Mouse (Mus musculus): Measurements from ENCODE around the gene Mtx1.
"Not testable (repeated sequence)": the region's sequence is repeated elsewhere in the genome, so short reads cannot be mapped to it uniquely, and the experiment has no call there.

Mtx1 gene

DNA sequence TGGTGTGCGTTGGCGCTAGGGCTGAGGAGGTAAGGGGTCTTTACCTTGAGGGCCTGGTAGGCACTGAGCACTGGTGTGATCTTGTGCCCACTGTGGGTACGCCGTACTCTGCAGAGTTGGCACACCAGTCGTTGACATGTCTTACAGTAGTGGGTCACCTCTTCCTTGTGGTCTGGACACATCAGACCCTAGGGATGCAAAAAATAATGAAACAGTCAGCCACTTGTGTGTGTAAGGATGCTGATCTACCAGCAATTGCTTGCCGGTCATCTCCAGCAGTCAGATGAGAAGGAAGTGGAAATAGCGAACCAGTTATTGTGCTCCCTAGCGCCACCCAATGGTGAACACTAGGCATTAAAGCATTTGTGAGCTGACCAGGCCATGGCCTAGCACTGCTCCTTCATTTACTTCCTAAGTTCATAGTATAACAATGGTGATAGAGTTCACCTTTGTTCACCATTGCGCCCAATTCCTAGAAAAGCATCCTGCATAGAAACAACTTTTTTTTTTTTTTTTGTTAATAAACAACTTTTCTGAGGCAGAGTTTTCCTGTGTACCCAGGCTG, 15.5 kb upstream of the Mtx1 start:
- DNase-seq (ENCODE audit: low read depth, low spot score): peak; percentile 75

DNA sequence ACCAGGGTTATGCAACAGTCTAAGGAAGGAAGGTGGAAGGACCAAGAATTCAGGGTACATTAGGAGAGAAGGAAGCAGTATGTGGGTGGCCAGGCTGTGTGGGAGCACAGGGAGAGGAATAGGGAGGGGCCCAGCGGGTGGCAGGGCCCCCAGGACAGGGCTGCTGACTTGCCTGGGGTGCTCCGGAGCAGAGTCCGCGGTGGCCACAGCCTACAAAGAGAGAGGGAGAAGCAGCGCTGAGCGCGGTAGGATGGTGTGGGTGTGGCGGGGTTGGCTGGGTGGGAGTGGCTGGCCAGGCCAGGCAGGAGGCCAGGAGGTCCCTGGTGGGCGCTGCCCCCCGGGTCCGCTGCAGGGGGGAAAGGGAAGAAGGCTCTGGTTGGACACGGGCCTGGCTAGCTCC, 11.6 kb upstream of the Mtx1 start:
- no peak for DNase-seq (ENCODE audit: low read depth, low spot score)

DNA sequence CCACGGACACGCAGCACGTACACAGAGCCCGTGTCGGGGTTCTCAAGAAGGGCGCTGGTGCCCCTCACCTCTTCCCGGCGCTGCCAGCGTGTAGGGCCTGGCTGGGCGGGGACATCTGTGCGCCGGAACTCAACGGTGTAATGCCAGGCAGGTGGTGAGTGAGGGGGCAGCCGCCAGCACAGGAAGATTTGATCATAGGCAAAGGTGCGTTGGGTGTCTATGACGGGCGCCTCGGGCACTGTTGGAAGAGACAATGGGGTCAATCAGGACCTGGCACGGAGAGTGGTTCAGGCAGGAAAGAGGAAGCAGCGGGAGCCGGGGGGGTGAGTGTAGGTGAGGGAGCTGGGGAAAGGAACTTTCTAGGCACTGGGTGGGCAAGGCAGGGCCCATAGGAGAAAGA, 10.8 kb upstream of the Mtx1 start:
- DNase-seq (ENCODE audit: low read depth, low spot score): no peak

DNA sequence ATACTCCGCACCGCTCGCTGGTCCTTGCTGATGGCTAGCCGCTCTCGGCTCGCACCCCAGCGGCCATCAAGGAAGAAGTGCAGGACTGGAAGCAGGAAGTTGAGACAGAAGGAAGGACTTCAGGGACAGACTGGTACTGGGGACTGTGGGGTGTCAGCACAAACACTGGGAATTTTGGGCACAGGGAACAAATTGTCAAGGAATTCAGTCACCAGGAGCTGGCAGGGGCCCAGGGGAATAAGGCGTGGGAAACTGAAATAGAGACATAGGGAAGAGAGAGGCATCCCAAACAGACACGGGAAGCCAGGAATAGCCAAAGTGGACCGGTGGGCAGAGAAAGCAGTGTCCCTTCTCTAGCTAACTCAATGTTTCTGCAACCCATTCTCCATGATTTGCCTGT, 9.6 kb upstream of the Mtx1 start:
- DNase-seq (ENCODE audit: low read depth, low spot score): no peak

DNA sequence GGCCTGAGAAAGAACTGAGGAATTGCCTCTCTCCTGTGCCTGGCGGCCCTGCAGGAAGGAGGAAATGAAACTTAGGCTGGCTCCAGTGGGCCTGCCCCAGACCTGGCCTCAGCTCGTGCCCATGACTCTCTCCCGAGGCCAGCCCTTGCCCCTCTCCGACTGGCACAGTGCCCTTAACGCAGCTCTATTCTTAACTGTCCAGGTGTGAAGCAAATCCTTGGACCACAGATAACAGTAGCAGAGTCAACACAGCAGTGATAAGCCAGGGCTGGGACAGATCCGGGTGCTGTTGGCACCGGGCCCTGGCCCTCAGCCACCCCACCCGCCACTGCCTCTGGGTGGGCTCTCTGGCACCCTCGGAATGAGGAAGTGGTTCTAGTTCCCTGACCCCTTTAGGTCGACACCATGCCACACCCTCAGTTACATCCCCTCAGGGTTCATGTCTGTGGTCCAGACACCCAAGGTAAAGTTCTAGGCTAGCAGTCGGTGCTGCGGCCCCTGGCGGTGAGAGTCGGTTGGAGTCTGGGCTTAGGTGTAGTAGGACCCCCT, 6.7 kb upstream of the Mtx1 start:
- no peak for DNase-seq (ENCODE audit: low read depth, low spot score)

DNA sequence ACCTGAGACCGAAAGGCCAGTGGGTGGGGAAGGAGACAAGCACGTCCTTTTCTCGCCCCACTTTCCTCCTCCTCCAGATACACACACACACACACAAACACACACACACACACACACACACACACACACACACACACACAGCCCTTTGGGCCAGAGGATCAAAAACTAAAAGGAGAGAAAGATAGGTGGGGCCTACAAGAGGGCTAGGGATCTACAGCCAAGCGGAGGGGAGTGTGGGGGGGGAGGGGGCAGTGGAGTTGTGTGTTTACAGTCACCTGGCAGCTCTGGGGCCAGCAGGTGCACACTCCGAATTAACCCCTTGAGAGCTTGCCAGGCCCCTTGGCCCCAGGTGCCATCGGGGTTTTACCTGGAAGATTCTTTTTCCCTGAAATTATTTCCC, 5.7 kb upstream of the Mtx1 start:
- DNase-seq (ENCODE audit: low read depth, low spot score): no peak

DNA sequence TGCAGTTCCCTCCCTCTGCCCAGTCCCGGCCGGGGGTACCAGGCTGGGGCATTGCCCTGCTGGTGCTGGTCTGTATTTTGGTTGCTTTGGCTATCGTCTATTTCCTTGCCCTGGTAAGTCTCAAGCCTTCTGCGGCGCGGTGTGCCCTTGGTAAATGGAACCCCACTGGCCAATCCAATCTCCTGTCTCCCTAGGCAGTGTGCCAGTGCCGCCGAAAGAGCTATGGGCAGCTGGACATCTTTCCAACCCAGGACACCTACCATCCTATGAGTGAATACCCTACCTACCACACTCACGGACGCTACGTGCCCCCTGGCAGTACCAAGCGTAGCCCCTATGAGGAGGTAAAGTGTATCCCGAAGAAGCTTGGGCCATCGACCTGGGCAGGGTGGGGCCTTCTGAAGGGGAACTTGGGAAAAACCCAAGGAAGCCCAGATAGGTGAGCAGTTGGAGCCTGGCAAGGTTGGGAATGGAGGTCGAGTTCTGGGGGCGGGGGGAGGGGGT, 4.9 kb upstream of the Mtx1 start:
- DNase-seq (ENCODE audit: low read depth, low spot score): no peak

DNA sequence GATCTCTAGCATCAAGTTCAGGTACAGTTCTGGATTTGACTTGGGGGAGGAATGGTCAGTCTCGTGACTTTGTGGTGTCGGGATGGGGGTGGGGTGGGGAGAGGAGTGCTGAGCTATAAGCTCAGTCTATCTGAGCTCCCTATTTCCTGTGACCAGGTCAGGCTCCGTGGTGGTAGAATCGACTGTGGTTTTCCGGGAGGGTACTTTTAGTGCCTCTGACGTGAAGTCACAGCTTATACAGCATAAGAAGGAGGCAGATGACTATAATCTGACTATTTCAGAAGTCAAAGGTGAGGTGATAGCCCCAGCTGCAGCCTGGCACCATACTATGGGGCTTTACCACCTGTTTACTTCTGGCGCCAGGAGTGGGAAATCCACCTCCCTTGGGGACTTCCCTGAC, 4.5 kb upstream of the Mtx1 start:
- DNase-seq (ENCODE audit: low read depth, low spot score): no peak

DNA sequence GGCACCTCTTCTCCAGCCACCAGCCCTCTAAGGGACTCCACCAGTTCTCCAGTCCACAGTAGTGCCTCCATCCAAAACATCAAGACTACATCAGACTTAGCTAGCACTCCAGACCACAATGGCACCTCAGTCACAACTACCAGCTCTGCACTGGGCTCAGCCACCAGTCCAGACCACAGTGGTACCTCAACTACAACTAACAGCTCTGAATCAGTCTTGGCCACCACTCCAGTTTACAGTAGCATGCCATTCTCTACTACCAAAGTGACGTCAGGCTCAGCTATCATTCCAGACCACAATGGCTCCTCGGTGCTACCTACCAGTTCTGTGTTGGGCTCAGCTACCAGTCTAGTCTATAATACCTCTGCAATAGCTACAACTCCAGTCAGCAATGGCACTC, 3.7 kb upstream of the Mtx1 start:
- DNase-seq (ENCODE audit: low read depth, low spot score): no peak

DNA sequence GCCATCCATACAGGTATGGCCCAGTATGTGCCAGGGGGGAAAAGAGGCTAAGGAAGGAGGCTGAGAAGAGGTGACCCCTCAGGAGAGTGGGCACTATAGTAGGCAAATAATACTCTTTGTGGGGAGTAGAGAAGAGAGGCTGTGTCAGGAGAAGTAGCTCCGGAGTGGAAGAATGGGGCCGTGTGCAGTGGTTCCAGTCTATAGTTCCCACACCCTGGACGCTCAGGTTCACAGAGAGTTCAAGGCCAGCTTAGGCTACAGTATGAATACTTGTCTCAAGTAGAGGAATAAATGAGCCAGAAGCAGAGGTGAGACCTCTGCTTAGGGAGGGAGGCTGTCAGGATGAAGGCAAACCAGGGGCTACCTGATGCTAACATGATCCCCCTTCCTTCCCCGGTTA, 2.4 kb upstream of the Mtx1 start:
- no peak for DNase-seq (ENCODE audit: low read depth, low spot score)

DNA sequence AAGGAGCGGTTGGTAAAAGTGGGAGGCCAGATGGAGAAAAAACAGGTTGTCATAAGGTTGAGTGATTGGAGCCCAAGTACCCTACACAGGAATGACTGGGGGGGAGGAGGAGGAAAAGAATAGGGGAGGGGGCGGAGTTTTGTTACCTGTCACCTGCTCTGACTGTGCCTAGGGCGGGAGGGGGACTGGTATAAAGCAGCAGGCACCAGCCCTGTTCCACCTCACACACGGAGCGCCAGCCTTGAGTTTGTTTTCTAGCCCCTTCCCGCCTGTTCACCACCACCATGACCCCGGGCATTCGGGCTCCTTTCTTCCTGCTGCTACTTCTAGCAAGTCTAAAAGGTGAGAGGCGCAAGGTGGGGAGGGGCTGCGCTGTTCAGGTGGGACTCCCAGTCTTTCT, 1.9 kb upstream of the Mtx1 start, which contains the start of gene Muc1:
Muc1 (plus strand) TSS at position 222 of the 400 bp plus-strand sequence.
- no peak for DNase-seq (ENCODE audit: low read depth, low spot score)

DNA sequence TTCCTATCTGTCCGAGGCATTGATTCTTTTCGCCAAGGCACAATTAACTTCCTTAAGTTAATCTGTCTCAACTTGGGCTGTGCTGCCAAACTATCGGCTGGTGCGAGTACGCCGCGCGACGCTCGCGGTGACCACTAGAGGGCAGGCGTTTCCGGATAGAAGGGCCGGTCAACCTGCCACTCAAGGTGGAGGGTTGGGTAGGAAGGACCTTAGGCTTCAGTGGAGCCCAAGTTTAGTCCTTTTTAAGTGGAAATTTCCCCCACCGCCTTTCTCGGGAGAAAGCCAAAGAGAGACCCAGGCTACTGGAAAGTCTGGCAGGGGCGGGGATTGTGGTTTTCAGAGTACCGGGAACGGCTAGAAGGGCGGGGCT, 1.3 kb upstream of the Mtx1 start:
- DNase-seq (ENCODE audit: low read depth, low spot score): peak; percentile 94

DNA sequence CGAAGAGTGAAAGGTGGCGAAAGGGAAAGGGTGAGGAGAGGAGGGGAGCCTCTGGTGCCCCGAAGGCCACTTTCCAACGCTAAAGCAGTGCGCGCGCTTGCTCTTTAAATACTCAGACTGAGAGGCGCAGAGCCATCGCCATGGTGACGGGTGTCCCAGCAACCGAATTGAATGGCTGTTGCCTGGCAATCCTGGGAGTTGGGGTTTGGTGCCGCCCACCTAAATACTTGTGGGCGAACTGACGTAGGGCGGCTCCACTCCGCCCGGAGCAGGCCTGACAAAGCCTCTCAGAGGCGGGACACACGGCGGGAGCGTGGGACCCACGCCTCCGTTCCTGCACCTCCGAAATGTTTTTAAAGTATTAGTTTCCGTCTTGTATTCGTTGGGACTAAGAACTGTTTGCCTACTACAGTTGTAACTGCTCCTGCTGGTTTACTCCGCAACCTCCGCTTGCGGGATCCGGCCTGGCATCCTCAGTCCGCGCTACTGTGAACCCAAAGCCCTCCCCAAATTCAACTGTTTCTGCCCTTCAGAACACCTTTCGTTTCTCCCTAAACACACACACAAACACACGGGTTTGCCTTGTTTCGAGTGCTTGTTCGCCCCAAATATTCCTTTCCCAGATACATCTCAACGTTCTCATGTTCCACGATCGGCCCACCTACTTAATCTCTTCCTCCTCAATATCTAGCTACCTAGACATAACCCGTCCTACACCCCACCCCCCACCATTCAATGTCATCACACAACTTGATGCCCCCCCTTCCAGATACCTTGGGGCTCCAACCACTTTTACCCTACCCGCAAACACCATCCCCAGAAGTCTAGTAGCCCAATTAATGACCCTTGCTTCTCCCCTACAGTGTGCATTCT, 655 bp upstream of the Mtx1 start:
- peak; percentile 97 for DNase-seq (ENCODE audit: low read depth, low spot score)

DNA sequence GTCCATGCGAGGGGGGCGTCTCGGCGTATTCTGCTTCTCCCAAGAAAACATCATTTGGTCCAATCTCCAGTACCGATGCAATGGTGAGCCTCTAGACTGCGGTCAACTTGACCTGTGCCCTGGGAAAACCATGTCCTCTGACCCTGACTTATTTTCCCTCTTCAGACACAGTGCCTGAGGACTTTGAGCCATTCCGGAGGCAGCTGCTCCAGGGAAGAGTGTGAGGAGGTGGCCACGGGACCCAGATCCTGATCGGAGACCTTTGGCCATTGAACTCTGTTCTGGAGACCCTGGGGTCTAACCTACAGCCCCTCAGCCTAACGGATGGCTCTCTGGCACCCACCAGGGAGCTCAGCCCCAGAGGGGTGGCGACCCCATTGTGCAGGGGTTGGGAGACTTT, 527 bp downstream of the Mtx1 start:
- no peak for DNase-seq (ENCODE audit: low read depth, low spot score)

DNA sequence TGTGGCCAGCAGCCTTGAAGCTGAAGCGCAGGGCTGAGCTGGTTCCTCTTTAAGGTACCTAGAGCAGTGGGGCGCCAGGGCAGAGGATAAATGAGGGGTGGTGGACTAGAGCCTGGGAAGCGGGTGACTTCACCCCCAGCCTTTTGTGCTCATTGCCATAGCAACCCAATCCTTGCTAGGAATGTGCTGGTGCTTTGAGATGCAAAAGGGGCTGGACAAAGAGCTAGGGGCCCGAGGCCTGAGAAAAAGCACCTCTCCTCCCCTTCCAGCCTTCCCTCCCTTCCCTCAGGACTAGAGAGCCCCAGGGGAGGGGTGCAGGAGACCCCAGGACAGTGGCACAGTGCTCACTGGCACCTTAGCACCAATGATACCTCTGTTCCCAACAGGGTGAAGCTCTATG, 970 bp downstream of the Mtx1 start:
- no peak for DNase-seq (ENCODE audit: low read depth, low spot score)

DNA sequence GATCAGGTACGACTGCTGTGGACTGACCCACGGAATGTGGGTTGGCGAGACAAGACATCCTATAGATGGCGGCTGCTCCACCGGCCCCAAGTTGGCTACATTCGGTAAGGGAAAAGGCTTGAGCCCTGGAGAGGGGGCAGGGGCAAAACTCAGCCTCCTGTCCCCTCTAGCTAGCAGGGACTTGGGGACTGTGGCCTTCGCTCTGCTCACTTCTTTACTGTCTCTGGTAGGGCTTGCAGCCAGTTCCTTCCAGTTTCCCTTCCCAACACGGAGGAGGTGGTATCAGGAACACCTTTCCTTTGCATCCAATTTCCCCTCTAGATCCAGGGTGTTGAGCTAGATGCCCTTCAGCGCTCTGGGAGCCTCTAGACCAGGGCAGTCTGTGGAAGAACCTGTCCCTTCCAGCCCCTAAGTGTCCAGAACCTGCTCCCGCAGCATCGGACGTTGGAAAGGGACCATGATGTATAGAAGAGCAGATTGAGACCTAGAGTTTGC, 1.5 kb downstream of the Mtx1 start:
- DNase-seq (ENCODE audit: low read depth, low spot score): no peak

DNA sequence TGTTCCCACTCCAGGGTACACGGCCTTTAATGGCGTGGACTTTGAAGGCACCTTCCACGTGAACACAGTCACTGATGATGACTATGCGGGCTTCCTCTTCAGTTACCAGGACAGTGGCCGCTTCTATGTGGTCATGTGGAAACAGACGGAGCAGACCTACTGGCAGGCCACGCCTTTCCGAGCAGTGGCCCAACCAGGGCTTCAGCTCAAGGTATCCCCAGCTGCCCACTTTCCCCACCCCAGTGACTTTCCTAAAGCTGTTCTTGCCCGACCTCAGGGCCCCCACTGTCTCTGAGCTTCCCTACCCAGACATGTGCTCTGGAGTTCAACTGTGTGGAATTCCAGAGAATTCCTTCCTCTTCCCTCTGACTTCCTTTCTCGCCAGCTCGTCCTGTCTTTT, 2.1 kb downstream of the Mtx1 start:
- no peak for DNase-seq (ENCODE audit: low read depth, low spot score)

DNA sequence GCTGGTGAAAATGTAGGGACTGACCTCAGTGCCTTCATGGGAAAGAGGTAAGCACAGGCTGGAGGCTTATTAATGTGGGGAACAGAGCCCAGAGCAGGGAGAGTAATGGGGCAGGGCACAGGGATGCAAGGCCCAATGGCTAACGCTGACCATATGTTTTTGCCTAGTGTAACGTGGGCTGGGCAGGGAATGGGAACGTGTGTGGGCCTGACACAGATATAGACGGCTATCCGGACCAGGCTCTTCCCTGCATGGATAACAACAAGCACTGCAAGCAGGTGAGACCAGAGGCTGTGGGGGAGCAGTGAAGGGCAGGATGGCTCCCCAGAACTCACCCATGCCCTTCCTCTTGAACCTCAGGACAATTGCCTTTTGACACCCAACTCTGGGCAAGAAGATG, 5.7 kb downstream of the Mtx1 start:
- no peak for DNase-seq (ENCODE audit: low read depth, low spot score)

DNA sequence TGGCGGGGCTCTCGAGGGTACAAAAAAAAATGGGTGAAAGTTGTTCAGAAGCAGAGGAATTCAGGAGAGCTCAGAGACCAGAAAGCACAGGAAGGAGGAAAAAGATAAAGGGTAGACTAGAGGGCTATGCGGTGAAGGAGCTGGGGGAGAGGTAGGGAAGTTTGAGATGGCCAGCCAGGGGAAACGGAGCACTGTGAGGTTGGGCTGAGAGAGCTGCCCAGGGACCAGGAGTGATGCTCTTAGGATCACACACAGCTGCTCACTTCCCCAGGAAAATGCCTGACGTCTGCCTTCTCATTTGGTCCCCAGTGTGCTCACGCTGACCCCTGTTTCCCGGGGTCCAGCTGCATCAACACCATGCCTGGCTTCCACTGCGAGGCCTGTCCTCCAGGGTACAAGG, 7.3 kb downstream of the Mtx1 start:
- peak; percentile 51 for DNase-seq (ENCODE audit: low read depth, low spot score)

DNA sequence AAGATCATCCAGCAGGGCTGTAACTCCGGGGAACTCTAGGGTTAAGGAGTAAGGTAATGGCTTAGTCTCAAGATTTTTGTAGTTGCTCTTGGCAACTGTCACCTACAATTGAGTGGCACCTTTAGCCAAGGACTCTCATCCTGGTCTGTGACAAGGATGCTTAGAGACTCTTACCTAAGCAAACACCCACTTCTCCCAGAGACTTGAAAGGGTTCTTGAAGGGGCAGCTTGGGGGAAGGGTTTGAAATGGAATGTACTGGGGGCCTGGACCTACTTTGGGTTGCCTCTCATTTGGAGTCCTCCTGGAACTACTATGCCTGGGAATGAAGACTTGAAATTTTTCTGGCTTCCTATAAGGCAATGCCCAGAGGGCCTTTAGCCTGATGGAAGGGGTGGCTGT, 8.6 kb downstream of the Mtx1 start:
- DNase-seq (ENCODE audit: low read depth, low spot score): no peak

DNA sequence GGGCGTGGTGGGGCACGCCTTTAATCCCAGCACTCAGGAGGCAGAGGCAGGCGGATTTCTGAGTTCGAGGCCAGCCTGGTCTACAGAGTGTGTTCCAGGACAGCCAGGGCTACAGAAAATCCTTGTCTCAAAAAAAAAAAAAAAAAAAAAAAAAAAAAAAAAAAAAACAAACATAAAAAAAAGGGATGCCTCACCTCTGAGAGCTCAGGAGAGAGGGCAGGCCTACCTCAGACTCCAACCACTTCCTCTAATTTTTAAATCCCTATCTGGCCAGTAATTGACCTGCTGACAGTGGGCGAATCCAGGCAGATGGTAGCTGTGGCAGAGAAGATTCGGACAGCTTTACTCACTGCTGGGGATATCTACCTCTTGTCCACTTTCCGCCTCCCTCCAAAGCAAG, 10.5 kb downstream of the Mtx1 start:
- not testable (repeated sequence) for DNase-seq (ENCODE audit: low read depth, low spot score)

DNA sequence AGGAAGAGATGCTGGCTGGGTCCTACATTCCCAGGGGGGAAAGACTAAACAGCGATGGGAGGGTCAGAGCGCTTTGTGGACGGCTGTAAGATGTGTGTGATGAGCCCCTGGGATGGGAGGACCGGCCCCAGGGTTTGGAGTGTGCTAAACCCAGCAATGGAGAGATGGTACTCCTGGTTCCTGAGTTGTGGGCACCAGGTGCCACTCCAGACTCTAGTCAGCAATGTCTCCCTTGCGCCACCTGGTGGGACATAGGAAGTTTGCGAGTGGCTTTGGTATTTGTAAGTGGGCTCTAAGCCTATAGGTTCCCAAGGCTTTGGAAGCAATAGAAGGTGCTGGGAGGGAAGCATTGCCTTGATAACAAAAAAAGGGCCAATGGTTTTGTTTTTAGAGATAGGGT, 11.0 kb downstream of the Mtx1 start:
- DNase-seq (ENCODE audit: low read depth, low spot score): peak; percentile 98

Measured in 3T3-L1 (cell line).